ENCODE assay signal across 8 mouse cellular contexts in the genomic region with DNA sequence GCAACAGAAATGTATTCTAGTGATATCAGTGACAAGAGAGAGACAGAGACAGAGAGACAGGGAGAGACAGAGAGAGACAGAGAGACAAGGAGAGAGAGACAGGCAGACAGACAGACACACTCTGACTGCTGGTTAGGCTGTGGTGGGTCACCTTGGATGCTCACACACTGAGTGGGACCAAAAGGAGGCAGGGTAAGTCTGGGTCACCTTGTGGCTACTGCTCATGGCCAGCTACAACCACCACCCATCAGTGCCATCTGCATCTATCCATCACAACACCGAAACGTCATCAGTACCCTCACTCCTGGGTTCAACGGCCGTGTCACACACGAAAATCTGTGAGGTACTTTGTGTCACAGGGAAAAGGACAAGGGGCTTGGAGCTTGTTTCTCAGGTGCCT. TPM values are rescaled to one million over a fixed set of nuclear protein-coding genes. Genes with fewer than 3 reads are reported as not detected.
DNase-seq lines count a peak whose midpoint lies in the region; ATAC-seq and TF ChIP-seq lines count a peak whose summit lies in the region.

No protein-coding gene starts in this region.

- 0 out of 2 replicates have a peak overlapping the region, but pooled peaks have one; percentile 13 for H3K9ac ChIP-seq in lung, embryonic 14.5 days
- H3K9ac ChIP-seq in forebrain, embryonic 14.5 days (ENCODE audit: low read length): peak overlapping the region; percentile 54
- peak overlapping the region; percentile 1; the same call in 1 of the 2 replicates for H3K9ac ChIP-seq in limb, embryonic 15.5 days

- H3K4me1 ChIP-seq in lung, embryonic 14.5 days (ENCODE audit: insufficient read depth): peaks cover 4% of the 10 kb centered on the region; the same call in 1 of the 2 replicates
- peaks cover 29% of the 10 kb centered on the region for H3K4me1 ChIP-seq in forebrain, embryonic 14.5 days (ENCODE audit: control insufficient read depth, insufficient read depth, low read length)
- peaks cover 36% of the 10 kb centered on the region for H3K4me1 ChIP-seq in limb, embryonic 15.5 days
- peaks cover 44% of the 10 kb centered on the region for H3K4me1 ChIP-seq in olfactory bulb, adult 2 months (ENCODE audit: control insufficient read depth, insufficient read depth, low read length)

- peak; percentile 23; the same call in 1 of the 2 replicates for ATAC-seq in lung, embryonic 14.5 days (ENCODE audit: insufficient read depth)
- peak; percentile 12; the same call in 1 of the 2 replicates for ATAC-seq in forebrain, embryonic 14.5 days
- ATAC-seq in limb, embryonic 15.5 days (ENCODE audit: insufficient number of reproducible peaks, low FRiP score, low TSS enrichment, low read depth): peak; percentile 49; the same call in 1 of the 2 replicates

- no peak for TF ChIP-seq POLR2A in olfactory bulb, adult 2 months (IDR thresholded peaks at IDR 0.05; ENCODE audit: insufficient read depth, low read depth, low read length)

- peak overlapping the region; percentile 34 for H3K4me2 ChIP-seq in lung, embryonic 14.5 days
- H3K4me2 ChIP-seq in forebrain, embryonic 14.5 days (ENCODE audit: low read length): peak overlapping the region; percentile 35; the same call in 1 of the 2 replicates
- peak overlapping the region; percentile 36 for H3K4me2 ChIP-seq in limb, embryonic 15.5 days

- no peaks in the 10 kb centered on the region for H3K36me3 ChIP-seq in lung, embryonic 14.5 days (ENCODE audit: insufficient read depth)
- H3K36me3 ChIP-seq in forebrain, embryonic 14.5 days (ENCODE audit: control insufficient read depth, insufficient read depth, low read length): no peaks in the 10 kb centered on the region
- no peaks in the 10 kb centered on the region for H3K36me3 ChIP-seq in limb, embryonic 15.5 days

- 71% methylated on average over 5 of the region's 5 CpGs for WGBS in lung, embryonic 14.5 days
- 81% methylated on average over 5 of the region's 5 CpGs for WGBS in forebrain, embryonic 14.5 days
- 76% methylated on average over 5 of the region's 5 CpGs for WGBS in limb, embryonic 15.5 days
- WGBS in olfactory bulb, adult 2 months: 67% methylated on average over 5 of the region's 5 CpGs

- no peak for TF ChIP-seq CTCF in lung, embryonic 14.5 days (IDR thresholded peaks at IDR 0.05; ENCODE audit: low read depth)
- TF ChIP-seq CTCF in olfactory bulb, adult 2 months (IDR thresholded peaks at IDR 0.05; ENCODE audit: insufficient read depth, low read depth, low read length): no peak

- H3K27me3 ChIP-seq in lung, embryonic 14.5 days (ENCODE audit: insufficient read depth, low read length): no peaks in the 10 kb centered on the region
- no peaks in the 10 kb centered on the region for H3K27me3 ChIP-seq in forebrain, embryonic 14.5 days (replicated peaks; ENCODE audit: control insufficient read depth, insufficient read depth, low read length)
- no peaks in the 10 kb centered on the region for H3K27me3 ChIP-seq in limb, embryonic 15.5 days

- no peak for DNase-seq in lung, embryonic 14.5 days
- no peak for DNase-seq in lung, adult 18-20 months
- no peak for DNase-seq in forebrain, embryonic 14.5 days (ENCODE audit: low spot score)
- no peak for DNase-seq in adrenal gland, postnatal 4 days (ENCODE audit: low spot score in 2 of 2)
- DNase-seq in ovary, postnatal 10 days (ENCODE audit: low spot score): no peak
- no peak for DNase-seq in kidney, adult 9 months

- H3K9me3 ChIP-seq in lung, embryonic 14.5 days (ENCODE audit: low read depth, low read length): no peaks in the 10 kb centered on the region
- H3K9me3 ChIP-seq in forebrain, embryonic 14.5 days (replicated peaks; ENCODE audit: control insufficient read depth, low read length): no peaks in the 10 kb centered on the region
- H3K9me3 ChIP-seq in limb, embryonic 15.5 days: no peaks in the 10 kb centered on the region

- H3K4me3 ChIP-seq in lung, embryonic 14.5 days (ENCODE audit: low read depth, low read length): no peak overlapping the region
- no peak overlapping the region for H3K4me3 ChIP-seq in forebrain, embryonic 14.5 days (ENCODE audit: low read depth, low read length)
- peak overlapping the region; percentile 8; the same call in 1 of the 2 replicates for H3K4me3 ChIP-seq in limb, embryonic 15.5 days
- peak overlapping the region; percentile 2; the same call in 1 of the 2 replicates for H3K4me3 ChIP-seq in olfactory bulb, adult 2 months (ENCODE audit: insufficient read depth, low read depth, low read length)

- H3K27ac ChIP-seq in lung, embryonic 14.5 days (ENCODE audit: low read depth): no peak overlapping the region
- H3K27ac ChIP-seq in forebrain, embryonic 14.5 days (ENCODE audit: low read depth, low read length): peak overlapping the region; percentile 55
- peak overlapping the region; percentile 76 for H3K27ac ChIP-seq in limb, embryonic 15.5 days
- H3K27ac ChIP-seq in olfactory bulb, adult 2 months (ENCODE audit: insufficient read depth, low read depth, low read length): peak overlapping the region; percentile 86

RNA-seq across cellular contexts. Expression of a gene that starts 53.6 kb away (rescaled TPM):
- 12.7 and 13.4 TPM in 2 replicates for polyA plus RNA-seq in lung, embryonic 14.5 days (2014; fragmentation: Nextera tagmentation; extraction: Ambion mirVana)
- polyA plus RNA-seq in forebrain, embryonic 14.5 days (2014; fragmentation: Nextera tagmentation; extraction: Ambion mirVana): 45.4 and 52.5 TPM in 2 replicates
- 10.5 and 10.6 TPM in 2 replicates for polyA plus RNA-seq in limb, embryonic 15.5 days (2015; fragmentation: Nextera tagmentation; extraction: Ambion mirVana)
- not detected in 2 replicates for polyA plus RNA-seq in olfactory bulb, adult 2 months (2012; ENCODE audit: insufficient read depth, insufficient read length, low replicate concordance, missing spikeins)
- total RNA-seq in adrenal gland, postnatal 4 days (2021): 10 to 100 TPM in 1 of 2 experiments, 1 to 10 TPM in 1; 7.8 to 10.3 TPM

RNA-seq across cellular contexts. Expression of a gene that starts 58.0 kb away (rescaled TPM):
- 81.2 and 83.9 TPM in 2 replicates for polyA plus RNA-seq in lung, embryonic 14.5 days (2014; fragmentation: Nextera tagmentation; extraction: Ambion mirVana)
- polyA plus RNA-seq in forebrain, embryonic 14.5 days (2014; fragmentation: Nextera tagmentation; extraction: Ambion mirVana): 81.2 and 87.4 TPM in 2 replicates
- 74.0 and 76.2 TPM in 2 replicates for polyA plus RNA-seq in limb, embryonic 15.5 days (2015; fragmentation: Nextera tagmentation; extraction: Ambion mirVana)
- polyA plus RNA-seq in olfactory bulb, adult 2 months (2012; ENCODE audit: insufficient read depth, insufficient read length, low replicate concordance, missing spikeins): not detected in 2 replicates
- total RNA-seq in adrenal gland, postnatal 4 days (2021): 10 to 100 TPM; 54.9 to 56.3 TPM

Comparison
In these comparisons a context has a peak if more than half of its experiments do, and no peak if none do; other contexts are left out.
1. H3K4me3 ChIP-seq: peak in limb, embryonic 15.5 days (single experiment) and olfactory bulb, adult 2 months (single experiment); none in lung, embryonic 14.5 days (single experiment) and forebrain, embryonic 14.5 days (single experiment).
2. H3K9ac ChIP-seq: peak in every context shown above with its lines; median percentile 54 in forebrain, embryonic 14.5 days; 13 in lung, embryonic 14.5 days; 1 in limb, embryonic 15.5 days.
3. RNA of a gene that starts 58.0 kb away (polyA plus RNA-seq): 81.2 to 87.4 TPM in forebrain, embryonic 14.5 days, 81.2 to 83.9 TPM in lung, embryonic 14.5 days and 74.0 to 76.2 TPM in limb, embryonic 15.5 days; not detected in olfactory bulb, adult 2 months; every median in the first group is over 10 times any median in the second.
4. Peak in every context shown above with its lines, with median percentiles within 50 percentile points of each other: ATAC-seq and H3K4me2 ChIP-seq.